Mouse (Mus musculus): ENCODE measurements around the gene Hacd1.
"Not testable (repeated sequence)": the region's sequence is repeated elsewhere in the genome, so short reads cannot be mapped to it uniquely, and the experiment has no call there.

The Hacd1 gene

GRCm38 (mm10) chr2:14055566-14056331 is at the start of gene Hacd1:
Gene Hacd1, minus strand, starts transcription at chr2:14056135.
- peak; percentile 96 for DNase-seq

- no peak for DNase-seq
Observed at GRCm38 (mm10) chr2:14103924-14104323, 48.0 kb upstream of the Hacd1 start.

DNA sequence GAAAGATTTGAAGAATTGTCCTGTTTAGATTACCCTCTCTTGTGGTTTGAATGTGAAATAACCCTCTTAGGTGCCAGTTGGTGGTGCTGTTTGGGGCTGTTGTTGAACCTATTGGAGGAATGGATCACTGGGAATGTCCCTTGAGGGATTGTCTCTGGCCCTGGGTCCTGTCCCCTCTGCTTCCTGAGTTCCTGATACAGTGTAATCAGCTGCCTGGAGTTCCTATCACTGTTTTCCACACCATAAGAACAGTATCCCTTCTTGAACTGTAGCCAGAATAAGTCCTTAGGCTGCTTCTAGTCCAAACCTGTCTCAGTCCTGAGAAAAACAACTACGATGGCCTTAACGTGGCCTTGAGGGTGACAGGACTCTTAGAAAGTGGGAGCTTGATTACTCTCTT is 46.7 kb upstream of the Hacd1 start:
- DNase-seq = no peak

GRCm38 (mm10) chr2:14100533-14100932 is 44.6 kb upstream of the Hacd1 start:
- no peak for DNase-seq

- not testable (repeated sequence) for DNase-seq
Observed at GRCm38 (mm10) chr2:14078527-14078926, 22.6 kb upstream of the Hacd1 start.

DNA sequence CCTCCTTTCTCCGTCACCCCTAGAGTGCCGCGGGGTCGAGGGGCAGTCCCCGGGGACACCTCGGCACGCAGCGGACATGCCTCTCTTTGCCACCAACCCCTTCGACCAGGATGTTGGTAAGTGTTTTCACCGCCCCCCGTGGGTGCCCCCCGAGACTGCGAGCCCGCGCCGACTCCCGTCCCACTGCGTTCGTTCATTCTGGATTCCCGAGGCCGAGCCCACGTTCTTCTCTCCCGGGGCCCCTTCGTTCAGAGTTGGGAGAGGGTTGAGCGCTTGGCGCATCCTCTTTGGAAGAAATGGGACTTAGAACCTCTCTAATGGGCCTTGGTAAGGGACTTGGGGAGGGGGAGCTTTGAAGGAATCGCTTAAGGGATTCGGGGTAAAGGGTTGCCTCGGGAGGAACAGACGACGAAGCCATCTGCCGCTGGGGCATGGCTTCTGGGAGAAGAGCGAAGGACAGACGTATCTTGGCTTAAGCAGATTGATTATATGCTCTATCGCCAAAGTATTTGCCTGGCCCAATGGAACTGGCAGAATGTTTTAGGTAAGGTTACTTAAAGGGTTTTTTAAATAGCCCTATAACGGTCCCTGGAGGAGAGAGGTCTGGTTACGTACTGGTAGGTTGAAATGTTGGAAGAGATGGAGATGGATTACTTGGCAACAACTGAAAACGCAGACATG is 18.4 kb upstream of the Hacd1 start:
- DNase-seq = no peak

DNA sequence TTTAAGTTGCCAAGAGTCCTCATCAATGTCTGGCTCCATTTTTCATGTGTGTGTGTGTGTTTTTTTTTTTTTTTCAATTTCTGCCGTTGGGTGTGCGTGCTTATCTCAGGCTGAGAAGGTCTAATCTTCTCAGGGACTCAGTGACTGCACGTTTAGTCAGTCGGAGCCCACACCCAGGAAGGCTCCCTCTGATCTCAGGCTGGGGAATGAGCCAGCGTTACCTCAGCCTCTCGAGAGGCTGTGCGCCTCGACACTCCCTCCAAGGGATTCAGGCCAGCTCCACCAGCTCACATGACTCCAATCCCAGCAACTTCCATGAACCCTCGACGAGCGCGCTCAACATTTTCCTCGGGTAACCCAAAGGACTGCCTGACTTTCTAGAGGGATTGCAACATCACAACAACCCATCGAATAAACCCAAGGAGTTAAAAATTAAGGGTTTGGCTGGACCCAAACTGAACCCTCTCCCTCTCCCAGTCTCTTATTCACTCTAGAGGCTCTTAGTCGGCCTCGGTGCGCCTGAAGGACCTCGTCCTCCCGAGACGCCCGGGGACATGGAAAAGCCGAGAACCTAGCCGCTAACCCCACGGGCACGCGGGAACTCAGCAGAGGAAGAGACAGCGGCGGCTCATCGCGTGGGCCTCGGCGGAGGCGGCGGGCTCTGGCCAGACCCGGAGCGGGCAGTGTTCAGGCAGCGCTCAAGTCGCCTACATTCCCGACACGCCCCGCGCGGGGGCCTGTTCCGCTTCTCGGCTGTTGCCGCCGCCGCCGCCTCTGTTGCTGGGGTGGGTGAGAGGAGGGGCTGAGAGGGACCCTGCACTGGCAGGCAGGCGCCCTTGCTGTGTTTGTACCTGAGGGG is 17.7 kb upstream of the Hacd1 start, which contains the start of gene Stam:
Gene Stam (plus strand): TSS at position 737 of the 859 bp plus-strand sequence.
- DNase-seq = peak; percentile 93

DNA sequence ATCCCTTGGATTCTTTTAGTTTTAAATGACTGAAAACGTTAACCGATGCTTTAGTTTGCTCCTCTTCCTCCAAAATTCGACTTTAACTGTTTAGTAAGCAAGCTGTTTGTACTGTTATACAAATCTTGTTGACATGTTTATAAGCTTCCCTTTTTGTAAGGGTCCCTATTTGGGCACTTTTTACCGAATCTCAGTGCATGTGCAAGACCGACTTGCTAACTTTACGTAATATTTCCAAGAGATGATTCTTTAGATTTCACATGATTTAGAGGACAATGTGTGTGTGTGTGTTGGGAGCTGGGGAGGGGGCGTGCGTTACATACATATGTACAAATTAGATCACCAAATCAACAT is 17.1 kb upstream of the Hacd1 start:
- DNase-seq = no peak

- no peak for DNase-seq
Observed at GRCm38 (mm10) chr2:14070466-14070865, 14.5 kb upstream of the Hacd1 start.

GRCm38 (mm10) chr2:14069027-14069426 is 13.1 kb upstream of the Hacd1 start:
- DNase-seq = no peak

DNA sequence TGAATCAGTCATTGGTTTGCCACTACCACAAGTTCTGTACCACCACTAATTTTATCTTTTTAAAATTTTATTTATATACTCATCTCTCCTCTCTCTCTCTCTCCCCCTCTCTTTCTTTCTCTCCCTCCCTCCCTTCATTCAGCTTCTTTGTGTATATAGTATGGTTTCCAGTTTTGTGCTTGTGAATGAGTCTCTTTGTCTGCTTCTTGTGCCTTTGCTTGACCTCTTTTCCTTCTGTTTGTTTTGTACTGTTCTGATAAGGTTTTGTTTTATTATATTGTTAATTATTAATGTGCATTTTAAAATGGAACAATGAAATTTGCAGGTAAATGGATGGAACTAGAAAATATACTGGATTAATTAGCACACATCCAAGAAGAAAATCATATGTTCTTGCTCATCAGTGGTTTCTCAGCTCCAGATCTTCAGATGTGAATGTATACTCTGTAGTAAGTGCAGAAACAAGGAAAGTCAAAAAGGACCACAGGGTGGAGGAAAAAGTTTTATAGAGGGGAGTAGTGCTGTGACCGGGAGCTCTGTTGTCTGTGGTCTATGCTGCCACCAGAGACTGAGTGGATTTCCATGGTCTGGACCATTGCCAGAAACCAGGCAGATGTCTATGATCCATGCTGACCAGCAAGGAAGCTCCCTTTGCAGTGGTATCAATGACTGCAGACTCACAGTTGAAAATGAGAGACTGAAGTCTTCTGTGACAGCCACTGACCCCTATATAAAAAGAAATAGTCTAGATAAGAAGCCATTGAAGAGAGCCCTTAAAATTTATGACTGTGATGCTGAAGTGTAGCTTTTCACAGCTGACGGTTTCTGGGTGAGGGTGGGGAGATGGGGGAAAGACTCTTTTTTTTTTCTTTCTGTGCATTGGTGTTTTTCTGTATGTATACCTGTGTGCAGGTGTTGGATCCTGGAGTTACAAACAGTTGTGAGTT is 10.0 kb upstream of the Hacd1 start:
- DNase-seq = no peak

GRCm38 (mm10) chr2:14055168-14055565 is 768 bp downstream of the Hacd1 start:
- peak; percentile 89 for DNase-seq

DNA sequence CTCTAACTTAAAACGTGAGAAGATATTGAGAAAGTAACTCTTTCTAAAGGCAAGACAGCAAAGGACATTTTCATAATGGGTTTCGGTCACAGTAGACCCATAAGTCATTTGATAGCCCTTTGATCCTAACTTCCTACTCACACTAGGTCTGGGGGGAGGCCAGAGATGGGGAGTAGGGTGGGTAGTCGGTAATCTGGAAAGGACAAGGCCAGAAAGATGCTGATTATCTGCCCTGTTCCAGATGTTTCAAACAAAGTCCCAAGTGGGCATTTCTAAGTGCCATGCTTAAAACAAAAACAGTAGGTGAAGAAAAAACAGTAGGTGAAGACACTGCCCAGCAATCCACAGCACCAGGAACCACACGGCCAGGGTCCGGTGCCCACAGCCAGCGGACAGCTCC is 1.2 kb downstream of the Hacd1 start:
- no peak for DNase-seq

DNA sequence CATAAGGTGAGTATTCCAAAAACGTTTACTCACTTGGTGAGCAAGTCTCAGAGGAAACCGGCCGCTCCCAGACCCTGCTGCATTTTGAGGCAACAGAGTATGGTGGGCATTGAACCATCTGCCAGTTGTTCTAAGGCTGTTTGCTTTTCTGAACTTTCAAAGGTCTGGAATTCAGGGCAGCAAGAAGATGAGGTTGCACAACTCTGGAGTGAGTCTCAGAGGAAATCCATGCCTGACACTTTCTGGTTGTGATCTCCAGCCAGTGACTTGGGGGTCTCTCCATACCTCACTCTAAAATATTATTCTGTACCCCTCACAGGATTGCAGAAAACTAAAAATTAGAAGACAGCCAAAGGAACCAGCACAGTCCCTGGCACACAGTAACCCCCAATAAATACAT is 1.8 kb downstream of the Hacd1 start:
- DNase-seq = no peak

GRCm38 (mm10) chr2:14053618-14054017 is 2.3 kb downstream of the Hacd1 start:
- no peak for DNase-seq

GRCm38 (mm10) chr2:14048808-14049207 is 7.1 kb downstream of the Hacd1 start:
- DNase-seq = no peak

GRCm38 (mm10) chr2:14048381-14048780 is 7.6 kb downstream of the Hacd1 start:
- DNase-seq = peak; percentile 68

DNA sequence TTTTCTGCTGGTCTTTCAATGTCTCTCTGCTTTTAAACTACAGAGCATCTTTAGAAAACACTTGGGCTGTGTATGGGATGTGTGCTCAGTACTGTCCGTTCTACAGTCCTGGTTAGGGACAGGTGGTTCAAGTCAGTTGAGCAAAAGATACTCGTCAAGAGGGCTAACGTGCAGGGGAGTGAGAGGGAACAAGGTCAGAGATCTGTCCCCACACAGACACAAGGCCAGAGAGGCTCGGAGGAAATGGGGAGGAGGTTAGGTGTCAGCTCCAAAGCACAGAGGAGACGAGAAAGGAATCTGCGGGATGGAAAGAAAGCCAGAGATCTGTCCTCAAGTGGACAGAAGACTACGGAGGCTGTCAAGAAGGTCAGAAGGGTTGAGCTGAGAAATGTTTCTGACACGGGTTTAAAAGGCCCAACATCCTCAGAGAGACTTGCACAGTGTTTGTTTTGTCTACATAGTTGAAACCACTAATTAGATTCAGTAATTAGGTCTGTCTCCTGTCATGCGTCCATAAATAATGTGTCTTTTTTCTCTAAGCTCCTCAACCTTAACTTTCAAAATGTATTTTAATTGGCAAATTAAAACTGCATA is 12.3 kb downstream of the Hacd1 start:
- no peak for DNase-seq

- no peak for DNase-seq
Observed at GRCm38 (mm10) chr2:14043011-14043410, 12.9 kb downstream of the Hacd1 start.

- no peak for DNase-seq
Observed at GRCm38 (mm10) chr2:14041249-14041648, 14.7 kb downstream of the Hacd1 start.

- no peak for DNase-seq
Observed at GRCm38 (mm10) chr2:14019228-14019627, 36.7 kb downstream of the Hacd1 start.

DNA sequence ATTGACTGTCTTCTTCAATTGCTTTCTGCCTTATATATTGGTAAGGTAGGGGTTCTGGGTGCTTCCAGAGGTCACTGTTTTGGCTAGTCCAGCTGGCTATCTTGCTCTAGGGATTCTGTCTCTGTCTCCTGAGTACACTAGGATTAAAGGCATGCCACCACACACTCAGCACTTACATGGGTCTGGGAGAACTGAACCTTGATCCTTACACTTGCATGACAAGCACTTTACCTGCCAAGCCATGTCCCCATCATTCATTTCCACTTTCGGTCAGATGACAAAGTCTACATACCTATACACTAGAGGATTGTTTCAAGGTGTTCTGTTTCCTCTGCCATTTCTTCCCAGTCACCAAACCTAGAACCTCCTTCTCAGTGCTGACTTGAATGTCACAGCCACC is 50.8 kb downstream of the Hacd1 start:
- no peak for DNase-seq

All from right cerebral cortex, postnatal 4 days (tissue).